Mouse (Mus musculus): ENCODE measurements around the gene Tnnt2. TPM values are rescaled to one million over a fixed set of nuclear protein-coding genes. Genes with fewer than 3 reads are reported as not detected.
A peak's percentile ranks its signal among the peaks of the same experiment; 100 is the strongest.

Tnnt2 gene
- not detected in 2 replicates for total RNA-seq (2017)

GRCm38 (mm10) chr1:135835716-135836483, at the start of gene Tnnt2:
Tnnt2 (plus strand) TSS chr1:135836354.
- no peak for ATAC-seq (replicated peaks; ENCODE audit: low read depth, poor library complexity, severe bottlenecking)

GRCm38 (mm10) chr1:135787799-135788198, 48.4 kb upstream of the Tnnt2 start:
- ATAC-seq (replicated peaks; ENCODE audit: low read depth, poor library complexity, severe bottlenecking), result peak; percentile 62

DNA sequence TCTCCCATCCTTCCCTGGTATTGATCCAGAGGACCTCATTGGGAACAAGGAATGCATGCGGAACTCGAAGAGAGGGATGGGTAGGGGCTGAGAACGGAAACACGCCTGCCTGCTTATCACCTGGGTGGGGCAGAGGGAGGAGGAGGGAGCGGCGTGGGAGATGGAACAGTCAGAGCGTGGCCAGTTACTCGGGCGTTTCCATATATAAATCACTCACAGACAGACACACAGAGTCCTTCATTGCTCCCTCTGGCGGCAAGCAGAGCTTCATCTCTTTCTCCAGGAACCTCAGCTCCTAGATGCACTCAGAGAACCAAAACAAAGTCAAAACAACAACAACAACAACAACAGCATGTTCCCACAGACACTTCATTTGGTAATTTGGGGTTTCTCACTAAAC, 47.4 kb upstream of the Tnnt2 start:
- ATAC-seq (replicated peaks; ENCODE audit: low read depth, poor library complexity, severe bottlenecking), result peak; percentile 35; the same call in 1 of the 2 replicates

DNA sequence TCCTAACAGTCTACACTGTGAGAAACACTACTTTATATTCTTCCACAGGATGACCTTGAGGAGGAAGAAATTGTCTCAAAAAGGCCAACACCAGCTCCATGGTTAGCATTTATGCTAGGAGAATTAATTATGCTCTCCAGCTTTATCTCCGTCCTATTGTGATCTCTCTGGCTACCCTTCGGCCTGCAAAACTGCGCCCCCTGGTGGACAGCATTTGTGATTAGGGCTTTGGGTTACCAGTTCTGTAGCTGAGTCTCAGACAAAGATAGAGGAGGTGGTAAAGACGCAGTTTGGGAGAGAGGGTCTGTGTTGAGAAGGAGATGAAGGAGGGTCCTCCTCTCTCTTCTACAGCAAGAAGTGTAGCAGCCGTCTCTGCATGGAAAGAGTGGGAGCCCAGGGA, 46.3 kb upstream of the Tnnt2 start:
- peak; percentile 55; the same call in 1 of the 2 replicates for ATAC-seq (replicated peaks; ENCODE audit: low read depth, poor library complexity, severe bottlenecking)

- ATAC-seq (replicated peaks; ENCODE audit: low read depth, poor library complexity, severe bottlenecking), result no peak
These were observed 43.8 kb upstream of the Tnnt2 start for GRCm38 (mm10) chr1:135792143-135792939.

- peak; percentile 49 for ATAC-seq (replicated peaks; ENCODE audit: low read depth, poor library complexity, severe bottlenecking)
These were observed 42.6 kb upstream of the Tnnt2 start for GRCm38 (mm10) chr1:135793370-135794215.

GRCm38 (mm10) chr1:135794216-135795134, 41.7 kb upstream of the Tnnt2 start:
- peak; percentile 39 for ATAC-seq (replicated peaks; ENCODE audit: low read depth, poor library complexity, severe bottlenecking)

DNA sequence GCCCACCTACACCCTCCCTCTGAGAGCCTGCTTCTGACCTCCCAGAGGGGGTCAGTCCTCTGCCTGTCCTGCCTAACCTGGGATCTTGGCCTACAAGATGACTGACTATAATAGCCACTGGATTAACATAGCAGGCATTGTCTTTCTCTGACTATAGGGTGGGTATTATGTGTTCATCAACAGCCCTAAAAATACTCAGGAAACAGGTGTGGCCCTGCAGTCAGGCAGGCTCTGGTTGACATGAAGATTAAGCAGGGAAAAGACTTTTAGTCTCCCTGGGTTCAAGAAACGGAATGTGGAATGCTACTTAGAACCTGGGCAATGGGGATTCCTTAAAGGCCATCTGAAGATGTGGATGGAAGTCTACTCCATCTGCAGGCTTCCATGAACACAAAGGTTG, 37.7 kb upstream of the Tnnt2 start:
- no peak for ATAC-seq (replicated peaks; ENCODE audit: low read depth, poor library complexity, severe bottlenecking)

DNA sequence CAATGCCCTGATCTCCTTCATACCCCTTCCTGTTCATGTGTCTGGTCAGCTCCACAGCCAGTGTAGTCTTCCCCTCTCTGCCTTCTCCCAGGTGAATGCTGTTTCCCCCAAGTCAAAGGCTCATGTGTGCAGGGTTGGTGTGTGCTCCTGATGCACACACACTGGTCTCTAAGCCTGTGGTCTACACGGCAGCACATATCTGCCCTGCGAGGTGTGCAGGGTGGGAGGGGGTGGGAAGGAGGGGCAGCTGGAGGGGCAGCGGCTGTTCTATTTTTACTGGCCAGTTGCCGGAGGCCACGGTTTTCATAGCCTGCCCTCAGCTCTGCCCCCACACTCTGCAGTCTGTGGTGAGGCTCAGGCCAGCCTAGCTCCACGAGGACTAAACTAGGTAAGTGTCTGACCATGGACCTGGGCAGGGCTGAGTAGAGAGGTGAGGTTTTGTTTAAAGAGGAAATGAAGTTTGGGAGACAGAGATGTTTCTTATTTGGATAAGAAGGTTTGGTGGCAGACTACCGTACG, 37.0 kb upstream of the Tnnt2 start:
- ATAC-seq (replicated peaks; ENCODE audit: low read depth, poor library complexity, severe bottlenecking), result no peak

DNA sequence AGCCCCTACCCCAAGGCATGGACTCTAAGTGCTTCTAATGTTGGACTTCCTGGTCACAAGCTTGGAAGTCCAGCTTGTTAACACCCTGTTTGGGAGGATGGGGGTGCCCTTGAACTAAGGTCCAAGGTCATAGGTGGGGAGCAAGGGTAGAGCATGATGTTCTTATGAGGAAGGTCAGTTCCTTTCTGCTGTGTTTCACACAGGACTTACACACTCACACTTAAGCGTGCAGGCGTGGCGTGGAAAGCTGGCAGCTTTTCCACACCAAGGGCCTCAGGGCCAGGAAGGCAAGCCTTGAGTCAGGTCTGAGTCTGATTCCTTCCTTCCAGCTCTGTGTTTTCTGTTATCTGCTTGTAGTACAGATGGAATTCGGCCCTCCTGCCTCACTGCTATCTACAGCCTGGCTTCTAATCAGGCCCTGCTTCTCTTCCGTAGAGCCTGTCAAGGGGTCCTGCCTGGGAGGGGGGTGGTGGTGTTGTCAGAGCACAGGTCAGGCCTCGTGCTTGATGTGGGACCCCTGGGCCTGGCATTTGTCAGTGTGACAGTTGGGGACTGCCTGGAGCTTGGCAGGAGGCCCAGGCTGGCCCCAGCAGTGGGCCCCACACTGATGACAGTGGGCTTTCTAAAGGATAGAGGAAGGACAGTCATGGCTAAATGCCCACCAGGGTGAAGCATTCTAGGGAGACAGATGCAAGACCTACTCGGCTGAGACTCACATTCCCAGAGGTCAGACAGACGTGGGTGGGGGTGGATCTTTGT, 35.8 kb upstream of the Tnnt2 start:
- ATAC-seq (replicated peaks; ENCODE audit: low read depth, poor library complexity, severe bottlenecking), result peak; percentile 28; the same call in 1 of the 2 replicates

DNA sequence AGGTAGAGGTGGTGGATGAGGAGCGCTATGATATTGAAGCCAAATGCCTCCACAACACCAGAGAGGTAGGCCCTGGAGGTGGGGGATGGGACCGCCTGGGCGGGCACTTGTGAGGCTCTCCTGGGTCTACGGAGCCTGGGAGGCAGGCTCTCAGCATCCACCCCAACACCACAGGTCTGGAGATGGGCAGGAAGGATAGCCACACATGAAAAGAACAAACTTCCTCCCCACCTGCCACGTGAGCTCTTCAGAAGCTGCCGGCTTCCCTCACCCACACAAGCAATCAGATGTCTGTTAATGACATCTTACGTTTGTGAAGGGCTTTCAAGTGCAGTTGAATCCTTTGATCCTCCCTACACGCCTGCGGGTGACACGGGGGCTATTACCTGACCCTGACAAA, 28.6 kb upstream of the Tnnt2 start:
- no peak for ATAC-seq (replicated peaks; ENCODE audit: low read depth, poor library complexity, severe bottlenecking)

DNA sequence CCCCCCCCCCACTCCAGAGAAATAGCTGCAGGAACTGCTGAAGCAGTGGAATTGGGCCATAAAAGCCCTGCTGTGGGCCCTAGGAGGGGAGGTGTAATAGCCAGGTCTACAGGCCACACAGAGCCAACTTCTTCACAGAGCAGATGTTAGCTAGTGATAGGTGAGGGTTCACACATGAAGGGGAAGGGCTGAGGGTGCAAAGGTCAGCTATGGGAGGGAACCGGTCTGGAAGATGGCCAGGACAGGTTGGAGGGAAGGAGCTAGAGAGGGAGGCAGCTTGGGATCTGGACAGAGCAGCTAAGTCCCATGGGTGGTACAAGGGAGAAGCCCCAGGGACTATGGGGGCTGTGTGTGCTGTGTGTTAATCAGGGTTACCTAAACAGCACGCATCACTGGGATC, 26.0 kb upstream of the Tnnt2 start:
- ATAC-seq (replicated peaks; ENCODE audit: low read depth, poor library complexity, severe bottlenecking), result no peak

DNA sequence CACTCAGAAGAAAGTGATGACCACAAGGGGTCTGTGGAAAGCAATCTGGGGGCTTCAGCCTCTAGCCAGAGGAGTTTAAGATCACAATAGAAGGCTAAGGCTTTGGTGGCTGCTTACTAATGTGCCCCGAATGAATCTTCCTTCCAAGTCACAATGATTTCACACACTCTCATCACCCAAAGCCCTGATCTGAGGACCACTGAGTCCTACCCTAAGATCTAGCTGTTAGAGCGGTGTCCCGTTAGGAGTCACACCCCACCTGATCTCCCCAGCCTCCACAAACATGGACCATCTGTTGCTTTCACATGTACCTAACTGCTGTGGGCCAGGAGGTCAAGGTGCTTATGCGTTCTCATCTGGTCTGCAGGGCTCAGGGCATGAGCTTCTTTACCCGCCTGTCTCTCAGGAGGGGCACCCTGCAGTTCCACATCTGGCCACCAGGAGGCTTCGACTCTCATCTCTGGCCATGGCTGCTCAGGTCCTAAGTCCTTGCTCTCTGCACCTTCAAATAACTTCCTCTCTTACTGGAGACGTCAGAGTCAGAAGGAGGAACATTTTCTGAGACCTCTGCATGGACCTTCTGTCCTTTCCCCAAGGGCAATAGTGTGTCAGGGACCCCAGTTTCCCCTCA, 25.0 kb upstream of the Tnnt2 start:
- peak; percentile 80 for ATAC-seq (replicated peaks; ENCODE audit: low read depth, poor library complexity, severe bottlenecking)

- ATAC-seq (replicated peaks; ENCODE audit: low read depth, poor library complexity, severe bottlenecking), result no peak
These were observed 23.9 kb upstream of the Tnnt2 start for GRCm38 (mm10) chr1:135812205-135812604.

GRCm38 (mm10) chr1:135812618-135813017, 23.5 kb upstream of the Tnnt2 start:
- no peak for ATAC-seq (replicated peaks; ENCODE audit: low read depth, poor library complexity, severe bottlenecking)

GRCm38 (mm10) chr1:135813071-135813470, 23.1 kb upstream of the Tnnt2 start:
- ATAC-seq (replicated peaks; ENCODE audit: low read depth, poor library complexity, severe bottlenecking), result no peak

DNA sequence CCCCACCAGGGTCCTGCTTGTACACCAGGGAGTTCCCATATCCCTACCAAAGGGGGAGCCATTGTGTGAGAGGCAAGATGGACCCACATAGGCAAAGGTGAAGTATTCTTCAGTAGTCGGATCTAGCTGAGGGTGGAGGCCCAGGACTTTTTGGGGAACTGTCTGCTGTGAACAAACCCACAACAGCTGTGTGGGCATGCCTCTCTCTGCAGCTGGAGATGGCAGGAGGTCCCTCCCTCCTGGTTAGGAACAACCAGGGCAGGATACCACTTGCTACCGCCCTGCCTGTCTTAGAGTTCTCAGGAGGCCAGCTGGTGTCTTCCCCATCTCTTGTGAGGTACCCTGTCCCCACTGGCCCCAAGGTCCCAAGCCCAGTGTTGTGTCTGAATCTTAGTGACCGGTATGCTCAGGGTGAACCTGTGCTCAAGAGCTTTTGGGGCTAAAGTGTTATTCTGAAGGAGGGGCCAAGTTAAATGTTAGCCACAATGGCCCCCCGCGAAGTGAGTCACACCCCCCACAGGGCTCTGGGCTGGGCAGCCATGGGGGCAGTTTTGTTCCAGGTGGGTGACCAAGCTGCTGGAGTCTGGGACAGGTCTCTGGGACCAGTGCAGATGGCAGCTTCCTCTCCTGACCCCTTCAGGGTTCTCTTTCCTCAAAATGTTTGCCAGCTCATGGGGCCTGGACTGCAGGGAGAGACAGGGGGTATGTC, 22.3 kb upstream of the Tnnt2 start:
- ATAC-seq (replicated peaks; ENCODE audit: low read depth, poor library complexity, severe bottlenecking), result peak; percentile 67
